8 mouse cellular contexts compared by ENCODE assay signal in genomic region chr9:78527301-78527761, GRCm38 (mm10). TPM values are rescaled to one million over a fixed set of nuclear protein-coding genes. Genes with fewer than 3 reads are reported as not detected.
DNase-seq lines count a peak whose midpoint lies in the region; ATAC-seq and TF ChIP-seq lines count a peak whose summit lies in the region.

No protein-coding gene starts in this region.

- in situ Hi-C loops in CH12.LX (cut with MboI; ENCODE audit: low pct_ligation_motif_present, low pct_unique_long_range_greater_than_20kb, low sequenced_read_pairs): no loop called here

- no peak overlapping the region for H3K27ac ChIP-seq in CH12.LX (ENCODE audit: insufficient read depth, low read depth)
- H3K27ac ChIP-seq in forebrain, embryonic 11.5 days (ENCODE audit: low read depth, low read length): peak overlapping the region; percentile 64
- peak overlapping the region; percentile 80 for H3K27ac ChIP-seq in heart, postnatal 0 days (ENCODE audit: low read depth)
- H3K27ac ChIP-seq in lung, embryonic 14.5 days (ENCODE audit: low read depth): peak overlapping the region; percentile 95

- DNase-seq in CH12.LX (ENCODE audit: extremely low read depth): peak; percentile 95
- DNase-seq in c-Kit-positive CD71-positive TER-119-negative erythroid progenitor cells, embryonic 14.5 days (ENCODE audit: low read depth): peak; percentile 70
- DNase-seq in forebrain, embryonic 11.5 days (ENCODE audit: low spot score): peak; percentile 87
- DNase-seq in heart, postnatal 0 days (ENCODE audit: low spot score): peak; percentile 95
- DNase-seq in kidney, postnatal 4 days: peak; percentile 89 to 92
- DNase-seq in lung, embryonic 14.5 days: peak; percentile 92
- DNase-seq in testis, postnatal 14 days (ENCODE audit: low spot score): peak; percentile 62

- peaks cover 6 to 13% of the 10 kb centered on the region in 2 experiments; a peak in 3 of 4 replicates for H3K4me1 ChIP-seq in CH12.LX (ENCODE audit: control insufficient read depth in 1 of 2, insufficient read depth in 2 of 2)
- H3K4me1 ChIP-seq in forebrain, embryonic 11.5 days (replicated peaks; ENCODE audit: control insufficient read depth, insufficient read depth, low read length): 0 out of 2 replicates have a peak, but pooled peaks cover 2% of the 10 kb centered on the region
- peaks cover 7% of the 10 kb centered on the region; the same call in 1 of the 2 replicates for H3K4me1 ChIP-seq in heart, postnatal 0 days (ENCODE audit: control insufficient read depth, insufficient read depth)
- 0 out of 2 replicates have a peak, but pooled peaks cover 7% of the 10 kb centered on the region for H3K4me1 ChIP-seq in lung, embryonic 14.5 days (ENCODE audit: insufficient read depth)

- no peaks in the 10 kb centered on the region for H3K36me3 ChIP-seq in CH12.LX (replicated peaks in 1 of 2; ENCODE audit: control insufficient read depth in 1 of 2, insufficient read depth in 1 of 2, low read length in 1 of 2)
- no peaks in the 10 kb centered on the region for H3K36me3 ChIP-seq in forebrain, embryonic 11.5 days (ENCODE audit: control insufficient read depth, insufficient read depth, low read length)
- H3K36me3 ChIP-seq in heart, postnatal 0 days (replicated peaks; ENCODE audit: control insufficient read depth, insufficient read depth, low read length): no peaks in the 10 kb centered on the region
- no peaks in the 10 kb centered on the region for H3K36me3 ChIP-seq in lung, embryonic 14.5 days (ENCODE audit: insufficient read depth)

- dilution Hi-C loops in CH12.LX (cut with MboI; ENCODE audit: extremely low pct_ligation_motif_present, extremely low pct_unique_long_range_greater_than_20kb, low sequenced_read_pairs): no loop called here

- peaks cover 2% of the 10 kb centered on the region for H3K27me3 ChIP-seq in CH12.LX (replicated peaks)
- H3K27me3 ChIP-seq in forebrain, embryonic 11.5 days (ENCODE audit: control insufficient read depth, insufficient read depth, low read length): no peaks in the 10 kb centered on the region
- no peaks in the 10 kb centered on the region for H3K27me3 ChIP-seq in heart, postnatal 0 days (ENCODE audit: control insufficient read depth, insufficient read depth, low read length)
- H3K27me3 ChIP-seq in lung, embryonic 14.5 days (ENCODE audit: insufficient read depth, low read length): no peaks in the 10 kb centered on the region

- no peaks in the 10 kb centered on the region for H3K9me3 ChIP-seq in CH12.LX (replicated peaks; ENCODE audit: low read length)
- H3K9me3 ChIP-seq in forebrain, embryonic 11.5 days (ENCODE audit: control insufficient read depth, low read length): no peaks in the 10 kb centered on the region
- no peaks in the 10 kb centered on the region for H3K9me3 ChIP-seq in heart, postnatal 0 days (replicated peaks; ENCODE audit: control insufficient read depth, low read length)
- no peaks in the 10 kb centered on the region for H3K9me3 ChIP-seq in lung, embryonic 14.5 days (ENCODE audit: low read depth, low read length)

- peak; percentile 16 to 89; a peak in 2 of 4 replicates for TF ChIP-seq CTCF in CH12.LX (conservative IDR thresholded peaks at IDR 0.05 in 1 of 2, IDR thresholded peaks at IDR 0.05 in 1 of 2; ENCODE audit: low read depth in 2 of 2, low read length in 2 of 2)
- TF ChIP-seq CTCF in heart, postnatal 0 days (IDR thresholded peaks at IDR 0.05; ENCODE audit: low read depth): peak; percentile 76
- TF ChIP-seq CTCF in lung, embryonic 14.5 days (IDR thresholded peaks at IDR 0.05; ENCODE audit: low read depth): peak; percentile 80

- TF ChIP-seq RAD21 in CH12.LX (IDR thresholded peaks at IDR 0.05; ENCODE audit: low read depth, low read length): peak; percentile 86

- WGBS in forebrain, embryonic 11.5 days: under 1% methylated on average over 24 of the region's 24 CpGs
- under 1% methylated on average over 24 of the region's 24 CpGs for WGBS in heart, postnatal 0 days
- under 1% methylated on average over 24 of the region's 24 CpGs for WGBS in lung, embryonic 14.5 days

- H3K4me2 ChIP-seq in CH12.LX (ENCODE audit: insufficient read depth, low read depth, poor library complexity, severe bottlenecking): peak overlapping the region; percentile 100
- H3K4me2 ChIP-seq in forebrain, embryonic 11.5 days (ENCODE audit: low read depth, low read length, severe bottlenecking): peak overlapping the region; percentile 61
- peak overlapping the region; percentile 84 for H3K4me2 ChIP-seq in heart, postnatal 0 days (ENCODE audit: low read depth, low read length)
- peak overlapping the region; percentile 85 for H3K4me2 ChIP-seq in lung, embryonic 14.5 days

- H3K79me2 ChIP-seq in CH12.LX (replicated peaks; ENCODE audit: control insufficient read depth, extremely low read depth, insufficient read depth, poor library complexity, severe bottlenecking): no peaks in the 10 kb centered on the region

- peak overlapping the region; percentile 35 to 48 (median 44) for H3K4me3 ChIP-seq in CH12.LX (replicated peaks in 1 of 3; ENCODE audit: low read depth in 2 of 3, low read length in 2 of 3, poor library complexity in 1 of 3)
- H3K4me3 ChIP-seq in forebrain, embryonic 11.5 days (ENCODE audit: low read depth, low read length): peak overlapping the region; percentile 41
- peak overlapping the region; percentile 50 for H3K4me3 ChIP-seq in heart, postnatal 0 days (ENCODE audit: low read depth, low read length)
- peak overlapping the region; percentile 49 for H3K4me3 ChIP-seq in lung, embryonic 14.5 days (ENCODE audit: low read depth, low read length)

- ATAC-seq in forebrain, embryonic 11.5 days (replicated peaks; ENCODE audit: low FRiP score): peak; percentile 72
- ATAC-seq in heart, postnatal 0 days (ENCODE audit: insufficient read depth, low read depth): peak; percentile 83
- peak; percentile 85 for ATAC-seq in lung, embryonic 14.5 days (ENCODE audit: insufficient read depth)
- peak; percentile 84 for ATAC-seq in neutrophil, adult 5-6 weeks (ENCODE audit: extremely low read depth, insufficient number of reproducible peaks, low FRiP score, poor library complexity, severe bottlenecking)

- peak; percentile 83 for TF ChIP-seq EP300 in CH12.LX (IDR thresholded peaks at IDR 0.05; ENCODE audit: low read length)
- no peak; the same call in 1 of the 2 replicates for TF ChIP-seq EP300 in heart, postnatal 0 days (IDR thresholded peaks at IDR 0.05; ENCODE audit: low read depth)

- peak overlapping the region; percentile 53; the same call in 1 of the 2 replicates for H3K9ac ChIP-seq in CH12.LX (ENCODE audit: insufficient read depth, low read depth)
- H3K9ac ChIP-seq in forebrain, embryonic 11.5 days (ENCODE audit: low read length): peak overlapping the region; percentile 43
- H3K9ac ChIP-seq in heart, postnatal 0 days (replicated peaks; ENCODE audit: low read depth, low read length): peak overlapping the region; percentile 52
- peak overlapping the region; percentile 63 for H3K9ac ChIP-seq in lung, embryonic 14.5 days

- TF ChIP-seq POLR2A in CH12.LX (IDR thresholded peaks at IDR 0.05; ENCODE audit: low read depth, low read length): peak; percentile 33

TF ChIP-seq in CH12.LX, 34 proteins besides CTCF, POLR2A, EP300 and RAD21 (continues in another document):
- peak; percentile 99 for TF ChIP-seq SIN3A (IDR thresholded peaks at IDR 0.05; ENCODE audit: low read length)
- TF ChIP-seq TCF12 (IDR thresholded peaks at IDR 0.05; ENCODE audit: low read depth, low read length): peak; percentile 73
- no peak for TF ChIP-seq ZNF384 (IDR thresholded peaks at IDR 0.05; ENCODE audit: low read depth, low read length)
- peak; percentile 88 for TF ChIP-seq JUN (IDR thresholded peaks at IDR 0.05; ENCODE audit: insufficient read depth, low read depth, low read length)
- TF ChIP-seq MXI1 (IDR thresholded peaks at IDR 0.05; ENCODE audit: low read depth, low read length): peak; percentile 100
- 0 out of 2 replicates have a peak, but pooled peaks have one; percentile 40 for TF ChIP-seq ZMIZ1 (IDR thresholded peaks at IDR 0.05; ENCODE audit: low read depth, low read length)
- peak; percentile 87 for TF ChIP-seq JUND (conservative IDR thresholded peaks at IDR 0.05; ENCODE audit: low read depth, low read length)
- TF ChIP-seq MYC (IDR thresholded peaks at IDR 0.05; ENCODE audit: low read depth, low read length): peak; percentile 98
- TF ChIP-seq BHLHE40 (IDR thresholded peaks at IDR 0.05; ENCODE audit: low read depth, low read length): peak; percentile 100
- TF ChIP-seq E2F4 (IDR thresholded peaks at IDR 0.05; ENCODE audit: insufficient replicate concordance, low read depth, low read length): peak; percentile 33; the same call in 1 of the 2 replicates
- peak; percentile 71; the same call in 1 of the 2 replicates for TF ChIP-seq CHD2 (IDR thresholded peaks at IDR 0.05; ENCODE audit: low read length)
- peak; percentile 97 for TF ChIP-seq MAX (IDR thresholded peaks at IDR 0.05; ENCODE audit: low read length)
- TF ChIP-seq MEF2A (IDR thresholded peaks at IDR 0.05; ENCODE audit: borderline replicate concordance, low read depth, low read length): peak; percentile 93
- TF ChIP-seq MAZ (IDR thresholded peaks at IDR 0.05; ENCODE audit: low read depth, low read length): peak; percentile 93
- TF ChIP-seq NELFE (IDR thresholded peaks at IDR 0.05; ENCODE audit: low read depth, low read length): peak; percentile 49; the same call in 1 of the 2 replicates
- TF ChIP-seq ELF1 (IDR thresholded peaks at IDR 0.05; ENCODE audit: low read depth, low read length): peak; percentile 62
- TF ChIP-seq ETS1 (conservative IDR thresholded peaks at IDR 0.05; ENCODE audit: low read depth, low read length): peak; percentile 100
- no peak; the same call in 1 of the 2 replicates for TF ChIP-seq ZC3H11A (IDR thresholded peaks at IDR 0.05; ENCODE audit: low read depth, low read length)
- TF ChIP-seq KAT2A (IDR thresholded peaks at IDR 0.05; ENCODE audit: insufficient replicate concordance, low read length): 0 out of 2 replicates have a peak, but pooled peaks have one; percentile 62
- TF ChIP-seq MAFK (IDR thresholded peaks at IDR 0.05; ENCODE audit: insufficient replicate concordance, low read length): peak; percentile 80
- no peak for TF ChIP-seq UBTF (IDR thresholded peaks at IDR 0.05; ENCODE audit: low read depth, low read length)
- TF ChIP-seq IRF4 (IDR thresholded peaks at IDR 0.05; ENCODE audit: low read depth, low read length): peak; percentile 94

RNA-seq across cellular contexts. Expression of gene Eef1a1, which starts 38.4 kb away (rescaled TPM):
- total RNA-seq in CH12.LX (2012; rRNA removed) (14,448 and 18,409 TPM in 2 replicates), CH12.LX (2014; rRNA removed) (21,026 and 21,314 TPM in 2 replicates)
- polyA plus RNA-seq in CH12.LX (2012; ENCODE audit: insufficient read length, low read depth): 11,979 and 12,362 TPM in 2 replicates
- 4,522 and 4,661 TPM in 2 replicates for polyA plus RNA-seq in forebrain, embryonic 11.5 days (2014; fragmentation: Nextera tagmentation; extraction: Ambion mirVana)
- total RNA-seq in heart, postnatal 0 days (2014; rRNA removed; ENCODE audit: low replicate concordance): 7,011 and 7,051 TPM in 2 replicates
- 2,146 and 2,221 TPM in 2 replicates for polyA plus RNA-seq in heart, postnatal 0 days (2015; fragmentation: Nextera tagmentation; extraction: Ambion mirVana)
- 5,431 and 5,487 TPM in 2 replicates for polyA plus RNA-seq in lung, embryonic 14.5 days (2014; fragmentation: Nextera tagmentation; extraction: Ambion mirVana)
- total RNA-seq in neutrophil, adult 5-6 weeks (2017): 5,017 and 5,158 TPM in 2 replicates
